Mouse (Mus musculus) Muller cell, postnatal 12 days (primary cell): ENCODE measurements around the gene Skp1a.

Experiments
- DNase-seq: peaks from one replicate; pipeline ENCODE4 v3.0.0-alpha.2; 2015; ENCODE audit errors: inconsistent ontology term

Gene Skp1a

DNA sequence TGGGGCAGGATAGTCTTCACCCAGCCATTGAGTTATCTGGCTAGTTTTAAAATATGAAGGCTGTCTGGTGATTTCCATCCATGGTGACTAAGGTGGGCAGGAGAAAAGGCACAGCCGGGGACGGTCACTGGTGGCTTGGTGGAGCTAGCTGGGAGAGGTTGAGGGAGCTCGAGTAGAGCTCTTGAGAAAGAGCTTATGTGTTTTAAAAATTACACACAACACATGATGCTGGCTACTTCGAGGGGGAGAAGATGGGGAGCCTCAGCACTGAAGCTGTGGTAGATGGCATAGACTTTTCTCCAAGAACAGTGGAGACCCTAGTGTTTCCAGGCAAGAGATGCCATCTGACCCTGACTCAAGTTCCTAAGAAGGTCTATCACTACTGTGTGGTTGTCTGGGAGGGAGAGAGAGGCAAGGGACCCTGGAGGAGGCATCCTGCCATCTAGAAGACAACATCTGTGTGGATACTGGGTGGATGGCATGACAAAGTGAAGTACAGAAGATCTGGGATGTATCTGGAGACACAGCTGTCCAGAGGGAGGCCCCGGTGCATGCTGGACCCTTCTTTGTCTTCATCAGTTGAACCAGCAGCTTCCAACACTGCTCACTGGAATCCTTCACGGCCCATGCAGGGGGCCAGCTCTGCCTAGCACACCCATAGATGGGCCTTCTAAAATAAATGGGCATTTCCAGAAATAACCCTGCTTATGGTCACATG lies 45.8 kb downstream of the Skp1a start:
- no peak for DNase-seq

GRCm38 (mm10) chr11:52278164-52278563 lies 46.4 kb downstream of the Skp1a start:
- no peak for DNase-seq

DNA sequence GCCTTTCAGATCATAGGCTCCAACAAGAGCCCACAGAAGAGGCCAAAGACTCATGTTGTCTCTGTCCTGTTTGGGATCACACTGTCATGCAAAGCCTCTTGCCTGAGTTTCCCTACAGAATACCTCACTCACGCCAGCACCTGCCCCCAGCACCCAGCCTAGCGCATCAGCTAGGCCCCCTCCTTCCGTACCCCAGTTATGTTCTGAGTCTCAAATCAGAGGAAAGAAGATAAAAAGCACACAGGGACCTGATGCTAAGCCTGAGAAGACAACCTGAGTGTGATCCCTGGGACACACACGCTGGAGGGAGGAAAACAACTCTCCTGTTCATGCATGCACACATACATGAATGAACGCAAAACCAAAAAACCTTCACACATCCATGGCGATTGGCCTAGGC lies 47.2 kb downstream of the Skp1a start:
- DNase-seq = no peak

- no peak for DNase-seq
Measured at GRCm38 (mm10) chr11:52279611-52280145, 47.9 kb downstream of the Skp1a start.

GRCm38 (mm10) chr11:52280566-52281455 lies 49.0 kb downstream of the Skp1a start:
- no peak for DNase-seq

DNA sequence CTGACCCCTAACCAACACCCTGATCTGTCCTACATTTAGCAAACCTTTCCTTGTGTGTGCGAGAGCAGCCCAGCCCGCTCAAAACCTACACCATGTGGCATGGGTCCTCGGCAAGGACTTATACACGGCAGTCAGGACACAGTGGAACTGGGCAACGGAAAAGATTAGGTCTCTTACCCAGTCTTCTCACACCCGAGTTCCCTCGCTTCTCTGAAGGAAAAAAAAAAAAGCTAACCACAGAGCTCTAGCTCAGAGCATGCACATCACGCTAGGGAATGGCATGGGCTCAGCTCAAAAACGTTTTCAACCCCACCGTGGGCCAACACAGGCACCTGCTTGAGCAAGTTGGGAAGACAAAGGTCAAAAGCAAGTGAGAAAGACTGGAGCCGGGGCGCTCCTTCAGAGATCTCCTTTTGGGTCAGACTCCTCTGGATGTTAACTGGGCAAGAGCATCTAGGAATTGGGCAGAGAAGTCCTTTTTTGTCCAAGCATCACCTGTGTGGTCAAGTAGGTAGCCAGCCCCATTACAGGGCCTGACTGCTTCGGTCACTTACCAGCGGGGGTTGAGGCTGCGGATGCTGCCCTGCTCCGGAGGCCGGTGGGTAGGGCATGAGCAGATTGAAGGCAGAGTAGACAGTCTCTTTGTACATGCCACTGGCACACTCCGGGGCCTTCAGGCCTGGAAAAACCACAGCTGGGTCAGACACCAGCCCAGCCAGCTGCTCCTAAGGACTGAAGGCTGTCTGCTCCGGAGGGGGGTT lies 50.0 kb downstream of the Skp1a start:
- no peak for DNase-seq

GRCm38 (mm10) chr11:52282420-52282773 lies 50.6 kb downstream of the Skp1a start:
- no peak for DNase-seq

GRCm38 (mm10) chr11:52282774-52283595 lies 51.2 kb downstream of the Skp1a start, which contains the start of gene Tcf7:
Gene Tcf7, minus strand, starts transcription at chr11:52283014.
- peak; percentile 91 for DNase-seq

DNA sequence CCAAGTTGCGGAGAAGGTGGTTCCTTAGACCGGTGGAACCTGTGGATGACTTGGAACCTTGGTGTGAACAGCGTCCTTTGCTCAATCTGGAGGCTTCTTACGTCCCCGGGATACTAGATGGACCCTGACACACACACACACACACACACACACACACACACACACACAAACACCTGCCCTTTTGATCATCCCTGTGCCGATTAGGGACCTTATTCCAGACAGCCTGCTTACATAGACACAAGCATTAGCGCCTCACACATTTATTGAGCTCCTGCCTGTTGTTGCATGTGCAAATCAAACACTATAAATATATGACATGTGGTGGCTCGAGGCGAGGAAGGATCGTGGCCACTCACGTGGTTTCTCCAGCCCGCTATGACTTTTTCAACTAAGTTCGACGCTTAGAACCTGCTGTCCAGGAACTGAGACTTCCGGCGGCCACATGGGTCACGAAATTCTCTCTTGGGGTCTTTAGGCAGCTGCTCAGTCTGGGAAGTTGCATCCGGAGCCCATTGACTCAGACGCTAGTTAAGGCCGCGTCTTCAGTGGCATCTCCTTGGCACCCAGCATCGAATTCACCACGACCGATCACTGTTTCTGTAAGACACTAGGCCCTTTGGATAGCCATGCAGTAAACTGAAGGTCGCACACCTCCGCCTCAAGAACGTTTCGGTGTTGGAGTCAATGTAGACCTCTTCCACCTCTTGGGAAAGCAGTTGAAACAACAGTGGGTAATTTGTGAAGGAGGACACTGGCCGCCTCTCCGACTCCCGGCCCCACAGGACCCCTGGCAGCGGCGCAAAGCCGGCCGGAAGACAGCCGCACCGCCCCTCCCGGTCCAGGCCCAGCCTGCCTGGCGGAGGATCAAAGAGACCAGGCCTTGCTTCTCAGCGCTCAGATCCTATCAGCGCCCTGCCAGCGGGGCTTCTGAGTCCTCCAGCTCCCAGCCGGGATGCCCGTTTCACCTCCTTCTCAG lies 52.1 kb downstream of the Skp1a start:
- DNase-seq = peak; percentile 67

- DNase-seq = peak; percentile 79
Measured at GRCm38 (mm10) chr11:52286301-52286957, 54.6 kb downstream of the Skp1a start.

DNA sequence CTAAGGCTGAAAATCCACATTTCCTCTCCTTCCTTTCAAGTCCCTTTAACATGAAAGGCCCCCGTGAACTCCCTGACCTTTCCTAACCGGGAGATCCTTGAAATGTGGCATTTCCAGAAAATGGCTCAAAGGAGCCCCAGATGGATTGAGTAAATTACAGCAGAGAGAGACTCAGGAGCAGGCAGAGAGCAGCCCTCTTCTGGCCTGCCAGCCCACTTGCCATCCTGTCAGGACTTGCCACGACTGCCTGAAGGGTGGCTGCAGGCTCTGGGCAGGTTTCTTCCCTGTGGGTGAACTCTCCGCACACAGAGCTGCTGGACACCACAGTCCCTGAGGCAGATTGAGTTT lies 55.1 kb downstream of the Skp1a start:
- no peak for DNase-seq

DNA sequence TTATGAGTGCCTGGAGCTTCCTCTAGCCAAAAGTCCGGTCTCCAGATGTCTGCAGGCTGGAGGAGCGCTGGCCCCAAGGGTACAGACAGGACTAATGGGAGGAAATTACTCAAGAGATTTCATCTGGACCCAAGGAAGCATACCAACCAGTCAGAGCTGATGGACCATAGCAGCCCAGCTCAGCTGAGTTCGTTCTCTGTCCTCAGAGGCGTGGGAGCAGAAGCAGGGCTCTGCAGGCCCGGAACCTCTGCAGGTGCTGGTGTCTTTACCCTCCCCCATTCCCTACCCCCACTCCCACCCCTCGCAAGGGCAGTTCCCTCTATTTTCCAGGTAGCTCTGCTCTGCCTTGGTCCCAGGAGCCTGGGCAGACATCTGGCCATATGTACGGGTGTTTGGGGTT lies 60.6 kb downstream of the Skp1a start:
- DNase-seq = no peak

DNA sequence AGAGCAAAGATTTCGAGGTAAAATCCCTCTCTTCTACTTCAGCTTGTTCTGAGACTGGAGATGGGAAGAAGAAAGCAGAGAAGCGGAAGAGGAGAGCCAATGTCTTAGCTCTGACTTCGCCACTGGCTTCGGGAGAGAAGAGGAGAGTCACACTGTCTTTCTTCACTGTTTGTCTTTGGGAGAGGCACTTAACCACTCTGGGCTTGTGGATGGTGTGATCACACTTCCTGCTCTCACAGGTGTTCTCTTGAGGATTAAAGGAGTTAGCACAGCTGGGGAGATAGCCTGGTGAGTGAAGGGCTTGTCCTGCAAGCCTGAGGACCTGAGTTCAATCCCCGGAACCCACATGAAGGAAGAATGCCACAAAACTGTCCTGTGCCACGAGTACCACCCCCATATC lies 61.1 kb downstream of the Skp1a start:
- no peak for DNase-seq

DNA sequence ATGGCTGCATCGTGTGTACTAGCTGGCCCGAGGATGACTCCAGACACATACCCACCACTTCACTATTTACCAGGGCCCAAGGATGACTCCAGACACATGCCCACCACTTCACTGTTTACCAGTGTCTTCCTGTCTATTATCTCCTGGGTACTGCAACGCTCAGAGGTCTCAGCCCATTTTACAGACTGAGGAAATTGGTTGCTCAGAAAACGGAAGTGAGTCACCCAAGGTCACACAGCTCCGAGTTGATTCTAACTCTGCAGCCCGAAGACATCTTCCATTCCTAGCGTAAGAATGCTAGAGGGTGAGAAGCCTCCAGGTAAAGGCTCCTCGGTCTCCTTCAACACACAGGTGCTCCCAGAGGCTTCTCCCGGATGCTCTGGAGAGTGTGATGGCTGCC lies 62.3 kb downstream of the Skp1a start:
- no peak for DNase-seq
